Mouse (Mus musculus) lung, postnatal 0 days (tissue): ENCODE results near the gene Upk1b. TPM values are rescaled to one million over a fixed set of nuclear protein-coding genes. Genes with fewer than 3 reads are reported as not detected.
A peak's percentile ranks its signal among the peaks of the same experiment; 100 is the strongest.

Experiments
- ATAC-seq: fragments of 200-750 bp; cut with Nextera tagmentation; 2 replicates; pipeline ENCODE4 v1.8.0; 2017; ENCODE audit warnings: moderate library complexity
- DNase-seq: peaks from one replicate; pipeline ENCODE4 v3.0.0-alpha.2; 2016; ENCODE audit warnings: low spot score
- H3K27ac ChIP-seq: fragments of 300-500 bp; sonication (generic); 2 replicates; pipeline ENCODE4 v1.5.1; 2014; ENCODE audit warnings: antibody characterized with exemption, mild to moderate bottlenecking, low read length, mixed read lengths
- H3K27me3 ChIP-seq: fragments of 300-500 bp; sonication (generic); replicated peaks from 2 replicates; pipeline ENCODE4 v1.6.1; 2014; ENCODE audit warnings: low read length, mixed read lengths; ENCODE audit not compliant: insufficient read depth
- H3K36me3 ChIP-seq: fragments of 300-500 bp; sonication (generic); 2 replicates; pipeline ENCODE4 v1.6.1; 2014; ENCODE audit warnings: low read length, mixed read lengths; ENCODE audit not compliant: insufficient read depth
- H3K4me1 ChIP-seq: fragments of 300-500 bp; sonication (generic); 2 replicates; pipeline ENCODE4 v1.6.1; 2014; ENCODE audit warnings: antibody characterized with exemption, low read depth, low read length, mixed read lengths; ENCODE audit not compliant: insufficient read depth
- H3K4me2 ChIP-seq: fragments of 300-500 bp; sonication (generic); replicated peaks from 2 replicates; pipeline ENCODE4 v1.6.1; 2014; ENCODE audit warnings: low read depth, mild to moderate bottlenecking, low read length, moderate library complexity, mixed read lengths
- H3K4me3 ChIP-seq: fragments of 300-500 bp; sonication (generic); 2 replicates; pipeline ENCODE4 v1.5.1; 2014; ENCODE audit warnings: low read depth, low read length
- H3K9ac ChIP-seq: fragments of 300-500 bp; sonication (generic); replicated peaks from 2 replicates; pipeline ENCODE4 v1.6.1; 2014; ENCODE audit warnings: low read depth, mild to moderate bottlenecking
- H3K9me3 ChIP-seq: fragments of 300-500 bp; sonication (generic); 2 replicates; pipeline ENCODE4 v1.6.1; 2016; ENCODE audit warnings: low read length, mixed read lengths
- CTCF ChIP-seq: IDR thresholded peaks from 2 replicates; pipeline ENCODE4 v1.5.1; 2016; ENCODE audit warnings: antibody characterized with exemption, mild to moderate bottlenecking
- EP300 ChIP-seq: IDR thresholded peaks from 2 replicates; pipeline ENCODE4 v1.6.1; 2016; ENCODE audit warnings: antibody characterized with exemption, mild to moderate bottlenecking, control low read depth
- WGBS: fragments of 180-500 bp; shearing (Covaris S2); extraction: QIAGEN DNeasy Blood & Tissue Kit; methylation state at CpG from one replicate; pipeline ENCODE4 v1.1.7; 2014; 5-methylcytosine and 5-hydroxymethylcytosine counted together
- polyA plus RNA-seq: library from polyadenylated mRNA; unstranded; fragments of >200 nt; fragmentation: Nextera tagmentation; extraction: Ambion mirVana; gene quantifications from 2 replicates; pipeline ENCODE4 v1.2.1, GENCODE M21; 2015

Upk1b gene
- polyA plus RNA-seq, 1 experiment from 2014 or later: 71.6 TPM

DNA sequence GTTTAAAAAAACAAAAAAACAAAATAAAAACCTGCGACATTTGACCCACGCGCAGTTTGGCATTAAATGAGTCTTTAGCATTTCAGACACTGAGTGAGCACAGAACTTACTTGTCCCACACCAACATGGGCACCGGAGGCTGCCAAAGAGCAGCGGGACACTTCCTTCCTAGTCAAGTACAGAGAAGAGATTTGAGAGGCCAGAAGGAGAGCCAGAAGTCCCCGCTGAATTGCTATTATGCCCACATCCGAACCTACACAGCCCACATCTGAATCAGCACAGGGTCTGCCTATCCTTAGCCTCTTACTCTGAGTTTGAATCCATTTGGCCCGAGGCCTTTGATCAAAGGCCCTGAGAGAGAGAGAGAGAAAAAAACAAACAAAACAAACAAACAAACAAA is 75.9 kb downstream of the Upk1b start:
- ATAC-seq: no peak; the same call in 1 of the 2 replicates
- Histone ChIP-seq H3K9ac (no peak overlapping the region), H3K9me3 (no peaks in the 10 kb centered on the region), H3K4me3 (no peak overlapping the region), H3K4me2 (0 out of 2 replicates have a peak overlapping the region, but pooled peaks have one; percentile 9), H3K27ac (peak overlapping the region; percentile 83), H3K27me3 (no peaks in the 10 kb centered on the region), H3K4me1 (no peaks in the 10 kb centered on the region; the same call in 1 of the 2 replicates), H3K36me3 (no peaks in the 10 kb centered on the region)
- peak; percentile 15 for DNase-seq
- no peak for TF ChIP-seq EP300
- TF ChIP-seq CTCF: no peak
- WGBS: 63% methylated on average over 8 of the region's 8 CpGs

Other genes starting within 250 kb of the Upk1b start
- 45.2 and 45.9 TPM in 2 replicates for gene Tmem39a, start 241.6 kb downstream of the Upk1b start, polyA plus RNA-seq
- gene Arhgap31, start 87.1 kb downstream of the Upk1b start, polyA plus RNA-seq: 19.2 and 23.6 TPM in 2 replicates
- gene B4galt4, start 58.1 kb downstream of the Upk1b start, polyA plus RNA-seq: 49.0 and 50.0 TPM in 2 replicates
- gene 4930435E12Rik, start 28.4 kb upstream of the Upk1b start, polyA plus RNA-seq: not detected in 2 replicates
- 0.27 and 0.35 TPM in 2 replicates for gene Igsf11, start 92.3 kb upstream of the Upk1b start, polyA plus RNA-seq